Mouse (Mus musculus) ES-Bruce4 (cell line): ENCODE data around the gene Hoxa4. TPM values are rescaled to one million over a fixed set of nuclear protein-coding genes. Genes with fewer than 3 reads are reported as not detected.
A peak's percentile ranks its signal among the peaks of the same experiment; 100 is the strongest.

Experiments used
- H3K27ac ChIP-seq: 2 replicates; pipeline ENCODE4 v1.5.1; 2012; ENCODE audit warnings: low read length, inconsistent platforms; ENCODE audit not compliant: insufficient read depth
- H3K27me3 ChIP-seq: 2 replicates; pipeline ENCODE4 v1.6.1; 2012; ENCODE audit warnings: mild to moderate bottlenecking, low read length, inconsistent platforms; ENCODE audit not compliant: control insufficient read depth, poor library complexity, insufficient read depth, severe bottlenecking
- H3K36me3 ChIP-seq: 2 replicates; pipeline ENCODE4 v1.6.1; 2012; ENCODE audit warnings: inconsistent platforms, mild to moderate bottlenecking, low read length, moderate library complexity; ENCODE audit not compliant: control insufficient read depth, poor library complexity, insufficient read depth, severe bottlenecking
- H3K4me1 ChIP-seq: one replicate; pipeline ENCODE4 v1.8.1; 2011; ENCODE audit warnings: low read length; ENCODE audit not compliant: control insufficient read depth, insufficient read depth
- H3K4me3 ChIP-seq: 2 replicates; pipeline ENCODE4 v1.5.1; 2011; ENCODE audit warnings: low read depth, mild to moderate bottlenecking, low read length
- H3K9ac ChIP-seq: 2 replicates; pipeline ENCODE4 v1.6.1; 2012; ENCODE audit warnings: low read depth, mild to moderate bottlenecking, inconsistent platforms; ENCODE audit not compliant: poor library complexity, severe bottlenecking
- H3K9me3 ChIP-seq: replicated peaks from 2 replicates; pipeline ENCODE4 v1.6.1; 2012; ENCODE audit warnings: mild to moderate bottlenecking, low read length, inconsistent platforms; ENCODE audit not compliant: control insufficient read depth, poor library complexity, insufficient read depth, severe bottlenecking
- CTCF ChIP-seq: IDR thresholded peaks from one replicate; pipeline ENCODE4 v1.8.1; 2011; ENCODE audit warnings: low read depth, low read length
- EP300 ChIP-seq: IDR thresholded peaks from 2 replicates; pipeline ENCODE4 v1.6.1; 2011; ENCODE audit warnings: low read depth, low read length; ENCODE audit not compliant: insufficient read depth
- POLR2A ChIP-seq: IDR thresholded peaks from one replicate; pipeline ENCODE4 v1.8.1; 2011; ENCODE audit warnings: low read length; ENCODE audit not compliant: insufficient read depth
- polyA plus RNA-seq: library from polyadenylated mRNA; stranded (reverse); fragments of >200 nt; gene quantifications from 2 replicates; pipeline ENCODE4 v1.2.4, GENCODE M21; 2011; ENCODE audit warnings: low read depth; ENCODE audit not compliant: missing spikeins, insufficient read depth, insufficient read length

Gene Hoxa4
- polyA plus RNA-seq, 1 experiment, result not detected

- H3K27ac ChIP-seq, result no peak overlapping the region
These were observed 34.3 kb upstream of the Hoxa4 start for GRCm38 (mm10) chr6:52225612-52226568.

DNA sequence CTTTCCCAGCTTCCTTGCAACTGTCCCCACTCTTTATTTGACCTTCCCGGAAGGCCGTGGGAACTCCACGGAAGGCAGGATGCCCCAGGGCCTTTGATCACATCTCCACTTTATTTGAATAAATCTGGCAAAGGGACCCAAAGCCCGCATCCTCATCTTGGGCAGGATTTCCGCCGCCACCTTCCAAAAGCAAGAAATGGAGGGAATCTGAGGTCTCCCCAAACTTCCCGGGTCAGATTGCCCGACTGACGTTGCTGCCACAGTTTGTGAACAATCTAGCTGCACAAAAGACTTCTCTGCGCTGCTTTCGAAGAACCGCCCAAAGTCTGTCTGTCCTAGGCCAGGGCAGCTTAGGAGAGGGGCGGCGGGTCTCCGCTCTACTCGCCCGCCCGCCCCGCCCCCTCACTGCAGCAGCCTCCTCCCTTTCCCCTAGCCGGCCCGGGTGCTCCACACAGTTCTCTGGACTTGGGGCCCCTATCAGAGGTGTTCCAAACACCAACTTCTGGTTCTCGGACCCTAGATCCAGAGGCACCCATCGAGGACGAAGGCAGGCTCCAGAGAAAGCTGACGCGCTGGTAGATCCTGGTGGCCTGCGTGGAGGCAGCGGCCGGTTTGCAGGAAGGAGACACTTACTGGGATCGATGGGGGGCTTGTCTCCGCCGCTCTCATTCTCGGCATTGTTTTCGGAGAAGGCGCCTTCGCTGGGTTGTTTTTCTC, 33.5 kb upstream of the Hoxa4 start:
- TF ChIP-seq EP300 (no peak), CTCF (no peak), POLR2A (no peak)
- no peaks in the 10 kb centered on the region for H3K36me3 ChIP-seq
- H3K9ac ChIP-seq, result no peak overlapping the region
- H3K27ac ChIP-seq, result no peak overlapping the region
- H3K9me3 ChIP-seq, result no peaks in the 10 kb centered on the region
- H3K4me3 ChIP-seq, result peak overlapping the region; percentile 30
- H3K27me3 ChIP-seq, result peaks cover 59% of the 10 kb centered on the region
- H3K4me1 ChIP-seq, result no peaks in the 10 kb centered on the region

More at GRCm38 (mm10) chr6:52225612-52226568, 34.3 kb upstream of the Hoxa4 start:
- TF ChIP-seq POLR2A, result no peak
- TF ChIP-seq CTCF, result no peak
- no peak for TF ChIP-seq EP300
- Histone ChIP-seq H3K9ac (no peak overlapping the region), H3K4me3 (peak overlapping the region; percentile 30), H3K27me3 (peaks cover 62% of the 10 kb centered on the region), H3K9me3 (no peaks in the 10 kb centered on the region), H3K4me1 (no peaks in the 10 kb centered on the region), H3K36me3 (no peaks in the 10 kb centered on the region)

- H3K4me3 ChIP-seq, result no peak overlapping the region
- H3K36me3 ChIP-seq, result no peaks in the 10 kb centered on the region
- H3K27ac ChIP-seq, result no peak overlapping the region
- H3K9ac ChIP-seq, result no peak overlapping the region
- TF ChIP-seq CTCF (no peak), POLR2A (no peak), EP300 (no peak)
- peaks cover 59% of the 10 kb centered on the region for H3K27me3 ChIP-seq
- H3K9me3 ChIP-seq, result no peaks in the 10 kb centered on the region
- H3K4me1 ChIP-seq, result no peaks in the 10 kb centered on the region
These were observed 32.6 kb upstream of the Hoxa4 start for GRCm38 (mm10) chr6:52223939-52224760.

DNA sequence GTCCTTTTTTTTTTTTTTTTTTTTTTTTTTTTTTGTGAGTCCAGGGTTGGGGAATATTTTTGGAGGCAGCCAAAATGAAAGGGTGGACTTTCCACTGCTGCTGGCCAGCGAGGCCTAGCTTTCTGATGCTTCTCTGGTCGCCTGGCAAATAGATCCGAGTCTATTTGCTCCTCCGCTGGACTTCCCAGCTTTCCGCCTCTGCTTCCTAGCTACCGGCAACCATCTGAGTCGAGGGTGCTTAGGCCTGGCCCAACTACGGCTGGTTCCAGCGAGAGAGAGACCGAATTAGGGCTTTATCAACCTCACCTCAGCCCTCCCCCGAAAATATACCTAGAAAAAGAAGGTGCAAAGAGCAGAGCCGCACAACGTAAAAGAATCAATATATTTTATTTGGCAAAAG, 31.2 kb upstream of the Hoxa4 start:
- Histone ChIP-seq H3K36me3 (no peaks in the 10 kb centered on the region), H3K27me3 (peaks cover 63% of the 10 kb centered on the region), H3K9ac (no peak overlapping the region), H3K4me1 (no peaks in the 10 kb centered on the region), H3K9me3 (no peaks in the 10 kb centered on the region), H3K27ac (no peak overlapping the region), H3K4me3 (no peak overlapping the region)
- TF ChIP-seq EP300, result no peak
- no peak for TF ChIP-seq POLR2A

GRCm38 (mm10) chr6:52221993-52222685, 30.6 kb upstream of the Hoxa4 start:
- H3K27ac ChIP-seq, result no peak overlapping the region
- no peaks in the 10 kb centered on the region for H3K4me1 ChIP-seq
- H3K36me3 ChIP-seq, result no peaks in the 10 kb centered on the region
- no peaks in the 10 kb centered on the region for H3K9me3 ChIP-seq
- no peak overlapping the region for H3K9ac ChIP-seq
- peaks cover 61% of the 10 kb centered on the region for H3K27me3 ChIP-seq
- H3K4me3 ChIP-seq, result no peak overlapping the region
- TF ChIP-seq EP300 (no peak), POLR2A (no peak)
